Mouse (Mus musculus): ENCODE measurements at regions not wholly inside any gene's neighbourhood (a gene's known extent, or its start where the extent isn't known, plus 50 kb on each side); places are given as distances from the start of the nearest gene placed in this dataset.

DNA sequence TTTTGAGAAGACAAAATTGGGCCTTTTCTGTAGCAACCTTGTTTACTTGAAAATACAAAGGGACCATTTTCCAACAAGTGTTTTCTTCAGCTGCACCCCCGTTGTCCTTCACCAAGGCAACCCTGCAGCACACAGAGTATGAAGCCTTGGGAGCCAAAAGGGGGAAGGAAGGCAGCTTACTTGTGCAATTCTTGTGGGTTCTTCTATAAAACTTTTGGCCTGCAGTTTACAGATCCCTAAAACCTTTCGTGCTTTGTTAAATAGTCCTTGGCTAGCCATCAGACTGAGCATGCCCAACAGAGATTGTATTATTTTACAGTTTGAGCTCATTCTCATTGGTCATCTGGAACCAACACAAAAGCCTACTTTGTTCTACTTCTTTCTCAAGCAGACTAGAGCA, 140.6 kb upstream of the H2al1a start:
- no peak for DNase-seq (ENCODE audit: low spot score in 2 of 2)

DNA sequence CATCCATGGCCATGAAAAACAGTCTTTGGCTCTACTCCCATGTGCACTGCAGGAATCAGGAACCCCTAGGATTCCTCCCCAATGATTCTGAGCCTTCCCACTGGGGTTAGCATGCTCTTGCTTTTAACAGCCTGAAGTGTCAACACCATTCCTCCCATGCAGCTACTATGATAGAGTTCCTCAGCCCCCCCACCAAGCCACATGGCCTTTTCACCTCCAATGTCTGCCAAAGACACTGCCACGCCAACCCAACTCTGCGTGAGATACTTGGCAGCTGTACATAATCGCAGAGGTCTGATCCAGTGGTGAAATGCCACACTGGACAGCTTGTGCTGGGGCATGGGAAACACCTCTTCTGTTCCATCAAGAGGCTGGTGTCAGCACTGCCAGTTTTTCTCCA, 128.6 kb upstream of the H2al1a start:
- peak; percentile 16 to 31 for DNase-seq (ENCODE audit: low spot score in 2 of 2)

DNA sequence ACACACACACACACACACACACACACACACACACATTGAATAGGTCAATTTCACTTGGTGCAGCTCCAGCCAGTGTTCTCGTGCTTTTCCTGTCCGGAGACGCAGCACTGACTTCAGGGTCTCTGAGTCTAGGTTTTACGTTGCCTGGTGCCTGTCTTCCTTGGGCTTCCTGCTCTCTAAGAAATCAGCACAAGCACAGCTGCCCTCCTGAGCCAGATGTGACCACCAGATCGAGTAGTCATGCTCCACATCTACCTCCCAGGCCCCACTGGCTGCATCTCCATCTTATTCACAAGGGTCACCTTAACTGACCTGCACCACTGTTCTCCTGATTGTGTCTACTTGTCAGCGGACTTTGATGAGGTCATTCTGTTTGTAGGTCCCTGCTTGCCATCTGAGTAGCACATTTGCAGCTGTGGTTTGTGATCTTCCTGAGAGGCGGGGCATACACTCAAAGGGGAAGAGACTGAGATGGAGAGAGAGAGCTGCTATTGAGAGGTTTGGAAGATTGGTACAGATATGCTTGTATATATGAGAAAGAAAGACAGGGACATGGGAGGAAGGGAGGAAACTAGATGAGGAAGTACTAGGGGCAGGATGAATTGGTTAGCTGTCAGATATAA, 118.8 kb upstream of the H2al1a start:
- peak in 1 of 2 experiments; percentile 0 for DNase-seq (ENCODE audit: low spot score in 2 of 2)

DNA sequence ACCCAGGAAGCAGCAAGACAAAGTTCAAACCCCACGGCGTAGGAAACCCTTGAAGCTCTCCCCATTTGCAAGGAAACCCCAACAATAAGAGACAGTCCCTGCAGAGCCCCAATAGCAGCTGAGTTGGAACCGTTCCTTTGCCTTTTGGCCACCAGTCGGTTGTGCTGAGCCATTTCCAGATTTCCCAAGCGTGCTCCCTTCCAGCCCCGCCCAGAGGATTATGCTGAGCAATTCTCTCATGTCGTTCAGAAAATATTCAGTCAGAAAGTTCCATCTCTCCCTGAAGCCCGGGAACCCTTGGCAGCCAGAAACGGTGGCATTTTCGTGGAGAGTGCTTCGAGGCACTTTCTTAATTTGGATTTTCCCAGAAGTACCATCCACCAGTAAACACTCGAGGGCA, 117.2 kb upstream of the H2al1a start:
- peak; percentile 6 for DNase-seq (ENCODE audit: low spot score in 2 of 2)

DNA sequence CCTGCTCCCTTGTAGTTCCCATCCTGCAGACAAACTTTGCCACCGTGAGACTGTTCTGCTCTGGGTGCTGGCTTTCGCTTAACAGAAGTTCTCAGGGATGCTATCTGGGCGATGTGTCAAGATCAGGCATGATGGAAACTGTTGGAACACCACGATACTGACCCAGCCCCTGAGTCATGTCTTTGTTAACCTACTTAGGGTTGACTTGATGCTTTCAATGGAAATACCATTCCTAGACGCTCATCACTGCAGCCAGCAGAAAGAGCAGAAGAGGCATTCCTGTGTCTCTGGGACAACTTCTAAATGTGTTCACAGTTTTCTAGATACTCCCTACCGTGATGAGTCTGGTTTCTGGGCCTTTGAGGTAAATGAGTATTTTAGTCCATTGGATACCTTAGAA, 108.2 kb upstream of the H2al1a start:
- DNase-seq (ENCODE audit: low spot score in 2 of 2): no peak

DNA sequence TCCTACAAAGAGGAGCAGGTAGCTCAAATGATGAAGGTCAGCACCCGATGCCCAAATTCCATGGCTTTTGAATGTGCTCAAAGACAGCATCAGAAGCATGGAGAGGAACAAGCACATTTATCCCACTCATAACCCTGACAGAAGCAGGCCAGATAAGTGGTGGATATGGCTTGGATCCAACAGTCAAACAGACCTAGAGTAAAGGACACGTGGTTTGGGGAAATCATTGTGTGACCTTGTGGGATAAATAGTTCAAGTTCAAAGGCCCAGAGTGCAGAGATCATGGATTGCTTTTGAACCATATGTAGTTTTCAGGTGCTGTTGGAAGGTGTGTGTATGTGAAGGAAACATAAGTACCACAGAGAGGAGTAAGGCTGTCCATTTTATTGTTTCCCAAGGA, 94.9 kb upstream of the H2al1a start:
- DNase-seq (ENCODE audit: low spot score in 2 of 2): no peak

DNA sequence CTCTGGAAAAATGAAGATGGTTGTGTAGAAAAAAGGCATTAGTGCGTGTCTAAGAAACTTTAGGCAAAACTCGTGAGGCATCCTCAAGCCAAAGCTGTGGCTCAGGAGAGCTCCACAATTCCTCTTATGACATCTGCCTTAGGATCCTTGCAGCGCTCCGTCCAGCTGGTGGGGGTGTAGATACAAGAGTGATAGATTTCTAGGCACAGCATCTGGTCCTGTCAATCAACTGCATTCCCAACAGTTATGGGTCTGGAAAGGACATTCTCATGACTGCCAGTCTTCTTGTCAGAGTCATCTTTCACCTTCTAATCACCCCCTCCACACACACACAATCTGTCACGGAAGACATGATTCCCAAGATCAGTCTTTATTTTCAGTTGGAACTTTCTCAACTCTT, 89.2 kb upstream of the H2al1a start:
- no peak for DNase-seq (ENCODE audit: low spot score in 2 of 2)

DNA sequence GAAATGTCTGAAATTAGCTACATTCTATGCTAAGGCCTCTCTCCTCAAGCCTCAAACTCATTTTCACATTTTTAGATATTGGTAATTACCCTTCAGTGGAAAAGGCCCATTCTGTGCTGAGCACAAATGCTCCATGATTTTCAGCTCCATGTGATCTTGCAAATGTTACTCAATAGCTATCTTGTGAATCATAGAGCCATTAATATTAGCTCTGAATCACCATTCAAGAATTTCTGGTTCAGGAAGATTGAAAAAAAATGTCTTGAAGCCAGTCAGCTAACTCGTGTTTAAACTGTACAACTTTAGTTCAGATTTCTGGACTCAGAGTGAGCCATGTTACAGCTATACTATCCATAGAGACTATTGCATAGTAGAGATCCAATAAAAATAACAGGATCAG, 86.2 kb upstream of the H2al1a start:
- no peak for DNase-seq (ENCODE audit: low spot score in 2 of 2)

DNA sequence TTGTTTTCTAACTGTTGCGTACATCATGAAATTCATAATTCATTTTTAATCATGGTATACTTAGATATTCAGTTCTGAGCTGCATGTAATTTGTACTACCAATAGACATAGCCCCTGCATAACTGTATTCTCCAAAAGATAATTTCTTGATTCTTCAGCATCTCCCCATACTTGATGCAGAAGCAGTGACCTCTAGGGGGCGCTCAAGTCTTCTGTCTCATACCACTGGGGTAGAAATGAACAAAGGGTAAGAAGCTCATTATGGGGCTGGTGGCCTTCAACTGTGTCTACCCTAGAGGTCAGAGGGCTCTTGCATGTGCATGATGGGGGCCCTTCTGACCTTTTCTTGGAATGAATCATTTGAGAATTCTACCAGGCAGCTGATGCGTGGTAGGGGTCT, 85.6 kb upstream of the H2al1a start:
- DNase-seq (ENCODE audit: low spot score in 2 of 2): peak; percentile 1 to 12

DNA sequence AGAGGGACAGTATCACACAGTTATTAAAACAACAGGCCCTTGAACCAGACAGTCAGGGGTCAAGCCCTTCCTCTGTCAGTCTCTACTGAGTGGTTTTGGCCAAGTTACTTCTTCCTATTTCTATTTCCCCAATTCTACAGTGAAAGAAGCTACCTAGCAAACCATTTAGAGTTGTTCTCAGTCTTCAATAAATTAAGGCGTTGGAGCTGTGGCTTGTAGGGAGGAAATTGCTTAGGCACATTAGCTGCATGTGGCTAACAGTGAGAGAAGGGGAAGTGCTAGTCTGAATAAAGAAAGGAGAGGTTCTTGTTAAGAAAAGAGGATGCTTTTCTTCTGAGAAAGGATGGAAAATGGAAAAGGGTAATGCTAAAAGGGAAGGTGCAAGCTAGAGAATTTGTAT, 60.0 kb upstream of the H2al1a start:
- DNase-seq (ENCODE audit: low spot score in 2 of 2): no peak

DNA sequence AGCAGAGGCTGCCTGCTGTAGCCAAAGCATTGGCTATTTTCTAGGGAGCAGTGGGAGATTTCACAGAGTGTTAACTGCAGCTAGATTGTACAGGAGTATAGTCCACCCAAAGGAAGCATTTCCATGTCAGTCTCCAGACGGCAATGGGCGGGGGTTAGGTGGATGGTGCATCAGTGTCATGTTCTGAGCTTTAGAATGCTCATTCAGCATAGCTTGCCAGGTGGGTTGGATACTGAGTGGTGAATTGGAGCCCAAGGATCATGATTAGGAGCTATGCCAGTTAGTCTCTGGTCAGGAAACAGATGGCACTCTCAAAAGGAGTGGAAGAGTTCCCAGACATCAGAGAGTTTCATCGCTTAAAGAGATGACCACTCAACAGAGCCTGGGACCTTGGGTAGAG, 53.5 kb upstream of the H2al1a start:
- no peak for DNase-seq (ENCODE audit: low spot score in 2 of 2)

Data from heart, adult 9 months (tissue).